Mouse (Mus musculus) kidney, adult 2 months (tissue): ENCODE data around the gene Saa3.

Source experiments
- CTCF ChIP-seq: fragments of 200-500 bp; conservative IDR thresholded peaks from 2 replicates; pipeline ENCODE4 v1.5.1; 2011; ENCODE audit warnings: low read depth, mild to moderate bottlenecking, control low read depth, low read length, moderate library complexity, mixed read lengths; ENCODE audit not compliant: insufficient read depth, insufficient read length
- POLR2A ChIP-seq: fragments of 200-500 bp; IDR thresholded peaks from one replicate; pipeline ENCODE4 v1.6.1; 2011; ENCODE audit warnings: low read depth, low read length, control low read depth

GRCm38 (mm10) chr7:46675061-46675460 lies 40.4 kb downstream of the Saa3 start:
- TF ChIP-seq CTCF (no peak), POLR2A (no peak)
